Mouse (Mus musculus) embryonic facial prominence, embryonic 13.5 days (tissue): ENCODE results near the gene Arhgef25. TPM values are rescaled to one million over a fixed set of nuclear protein-coding genes. Genes with fewer than 3 reads are reported as not detected.

Source experiments
- ATAC-seq: fragments of 200-750 bp; cut with Nextera tagmentation; 2 replicates; pipeline ENCODE4 v1.8.0; 2017; ENCODE audit warnings: low read depth; ENCODE audit not compliant: insufficient number of reproducible peaks, insufficient read depth, low FRiP score, low TSS enrichment
- H3K27ac ChIP-seq: fragments of 300-500 bp; sonication (generic); 2 replicates; pipeline ENCODE4 v1.5.1; 2015; ENCODE audit warnings: moderate library complexity, mild to moderate bottlenecking, inconsistent platforms
- H3K27me3 ChIP-seq: fragments of 300-500 bp; sonication (generic); 2 replicates; pipeline ENCODE4 v1.6.1; 2015; ENCODE audit warnings: mild to moderate bottlenecking, inconsistent platforms
- H3K36me3 ChIP-seq: fragments of 300-500 bp; sonication (generic); 2 replicates; pipeline ENCODE4 v1.6.1; 2015; ENCODE audit warnings: mild to moderate bottlenecking, inconsistent platforms
- H3K4me1 ChIP-seq: fragments of 300-500 bp; sonication (generic); 2 replicates; pipeline ENCODE4 v1.6.1; 2015; ENCODE audit warnings: inconsistent platforms
- H3K4me2 ChIP-seq: fragments of 300-500 bp; sonication (generic); 2 replicates; pipeline ENCODE4 v1.6.1; 2015; ENCODE audit warnings: moderate library complexity, mild to moderate bottlenecking, inconsistent platforms
- H3K4me3 ChIP-seq: fragments of 300-500 bp; sonication (generic); 2 replicates; pipeline ENCODE4 v1.5.1; 2015; ENCODE audit warnings: mild to moderate bottlenecking, inconsistent platforms
- H3K9ac ChIP-seq: fragments of 300-500 bp; sonication (generic); 2 replicates; pipeline ENCODE4 v1.6.1; 2015; ENCODE audit warnings: mild to moderate bottlenecking, inconsistent platforms
- H3K9me3 ChIP-seq: fragments of 300-500 bp; sonication (generic); 2 replicates; pipeline ENCODE4 v1.6.1; 2016; ENCODE audit warnings: inconsistent platforms
- WGBS: fragments of 180-500 bp; shearing (Covaris S2); methylation state at CpG from one replicate; pipeline ENCODE4 v1.1.7; 2015; ENCODE audit warnings: mixed read lengths; 5-methylcytosine and 5-hydroxymethylcytosine counted together
- polyA plus RNA-seq: library from polyadenylated mRNA; unstranded; fragments of >200 nt; fragmentation: Nextera tagmentation; extraction: Ambion mirVana; gene quantifications from 2 replicates; pipeline ENCODE4 v1.2.1, GENCODE M21; 2015

Gene Arhgef25
- polyA plus RNA-seq, 1 experiment from 2014 or later: 117 TPM

DNA sequence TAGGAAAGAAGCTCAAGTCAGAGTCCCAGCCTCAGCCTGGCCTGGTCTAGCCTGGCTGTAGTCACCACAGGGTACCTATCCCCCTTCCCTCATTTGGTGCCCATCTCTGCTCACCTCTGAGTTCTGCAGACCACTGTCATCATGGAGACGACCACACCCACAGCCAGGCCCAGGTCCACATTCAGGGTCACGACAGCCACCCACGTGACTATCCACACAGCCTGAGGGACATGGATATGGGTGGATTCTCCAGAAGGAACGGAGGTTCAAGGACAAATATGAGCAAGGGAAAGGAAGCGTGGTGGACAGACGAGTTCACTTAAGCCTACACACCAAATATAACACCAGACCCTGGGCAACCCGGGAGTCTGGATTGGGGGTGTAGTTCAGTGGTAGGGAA, 15.7 kb downstream of the Arhgef25 start:
- Histone ChIP-seq H3K27ac (no peak overlapping the region), H3K4me1 (peaks cover 35% of the 10 kb centered on the region), H3K36me3 (no peaks in the 10 kb centered on the region), H3K4me2 (no peak overlapping the region), H3K27me3 (peaks cover 65% of the 10 kb centered on the region), H3K4me3 (no peak overlapping the region), H3K9ac (no peak overlapping the region), H3K9me3 (no peaks in the 10 kb centered on the region)
- WGBS: 87% methylated on average over 7 of the region's 7 CpGs
- ATAC-seq: no peak

DNA sequence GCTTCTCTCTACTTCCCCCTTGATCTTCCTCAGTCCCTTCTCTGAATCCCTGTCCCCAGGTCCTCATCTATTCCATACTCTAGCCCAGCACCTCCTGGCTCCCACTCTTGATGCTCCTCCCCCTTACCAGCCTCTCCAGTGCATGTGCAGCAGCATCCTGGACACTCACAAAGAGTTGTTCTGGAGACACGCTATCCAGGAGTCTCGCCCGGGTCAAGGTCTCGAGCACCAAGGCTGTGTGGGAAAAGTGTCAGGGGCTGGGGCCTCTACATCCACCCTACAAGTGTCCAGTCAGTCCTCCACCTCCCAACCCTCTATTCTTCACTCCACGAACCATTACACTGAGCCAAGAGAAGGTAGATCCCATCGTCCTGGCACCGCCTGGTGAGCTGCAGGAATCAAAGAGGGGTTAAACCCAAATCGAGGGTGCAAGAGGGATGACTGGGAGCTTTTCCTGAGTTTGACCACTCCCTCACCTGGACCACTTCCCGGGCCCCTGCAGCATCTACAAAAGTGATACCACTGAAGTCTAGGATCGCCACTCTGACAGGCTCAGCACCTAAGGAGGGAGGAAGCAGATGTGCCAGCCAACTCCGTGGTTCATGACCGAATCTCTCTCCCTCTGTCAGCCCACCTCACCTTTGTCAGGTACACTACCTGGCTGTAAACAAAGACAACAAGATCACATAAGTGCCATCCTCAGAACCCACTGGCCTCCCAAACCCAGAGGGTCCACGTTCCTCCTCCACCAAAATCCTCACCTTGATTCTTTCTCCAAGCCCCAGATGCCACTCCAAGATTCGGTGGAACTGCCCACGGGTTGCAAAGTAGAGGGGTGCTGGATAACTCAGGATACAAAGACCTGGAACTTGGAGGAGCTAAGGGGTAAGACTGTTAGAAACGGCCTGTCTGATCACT, 16.5 kb downstream of the Arhgef25 start:
- peaks cover 30% of the 10 kb centered on the region for H3K4me1 ChIP-seq
- H3K36me3 ChIP-seq: no peaks in the 10 kb centered on the region
- no peak for ATAC-seq
- no peaks in the 10 kb centered on the region for H3K9me3 ChIP-seq
- H3K27me3 ChIP-seq: peaks cover 65% of the 10 kb centered on the region
- no peak overlapping the region for H3K4me3 ChIP-seq
- H3K27ac ChIP-seq: no peak overlapping the region
- no peak overlapping the region for H3K9ac ChIP-seq
- WGBS: 83% methylated on average over 16 of the region's 16 CpGs
- no peak overlapping the region for H3K4me2 ChIP-seq

DNA sequence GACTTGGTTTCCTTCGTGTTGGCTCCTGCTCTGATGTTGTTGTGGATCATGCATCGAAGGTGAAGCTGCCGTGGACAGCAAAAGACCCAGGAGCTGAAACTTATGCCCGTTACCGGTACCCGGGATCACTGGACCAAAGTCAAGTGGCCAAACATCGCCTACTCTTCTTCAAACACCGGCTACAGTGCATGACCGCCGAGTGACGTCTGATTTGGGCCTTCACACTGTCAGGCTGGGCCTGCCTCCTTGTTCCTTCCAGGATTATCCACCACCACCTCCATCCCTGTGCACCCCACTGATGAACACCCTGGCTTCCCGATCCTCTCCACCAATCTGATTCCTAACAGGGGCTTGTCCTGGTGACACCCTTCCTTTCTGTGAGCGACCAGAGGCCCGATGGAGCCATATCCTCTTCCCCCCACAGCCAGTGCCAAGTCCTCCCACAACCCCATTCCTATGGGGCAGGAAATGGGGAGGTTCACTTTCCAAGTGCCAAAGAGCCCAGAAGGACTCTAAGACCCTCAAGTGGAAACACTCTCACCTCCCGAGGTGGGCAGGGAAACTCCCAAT, 18.2 kb downstream of the Arhgef25 start:
- Histone ChIP-seq H3K27me3 (peaks cover 63% of the 10 kb centered on the region), H3K4me2 (no peak overlapping the region), H3K36me3 (no peaks in the 10 kb centered on the region), H3K9me3 (no peaks in the 10 kb centered on the region), H3K27ac (no peak overlapping the region), H3K4me1 (peaks cover 25% of the 10 kb centered on the region), H3K9ac (no peak overlapping the region), H3K4me3 (no peak overlapping the region)
- ATAC-seq: no peak
- WGBS: 86% methylated on average over 15 of the region's 15 CpGs

DNA sequence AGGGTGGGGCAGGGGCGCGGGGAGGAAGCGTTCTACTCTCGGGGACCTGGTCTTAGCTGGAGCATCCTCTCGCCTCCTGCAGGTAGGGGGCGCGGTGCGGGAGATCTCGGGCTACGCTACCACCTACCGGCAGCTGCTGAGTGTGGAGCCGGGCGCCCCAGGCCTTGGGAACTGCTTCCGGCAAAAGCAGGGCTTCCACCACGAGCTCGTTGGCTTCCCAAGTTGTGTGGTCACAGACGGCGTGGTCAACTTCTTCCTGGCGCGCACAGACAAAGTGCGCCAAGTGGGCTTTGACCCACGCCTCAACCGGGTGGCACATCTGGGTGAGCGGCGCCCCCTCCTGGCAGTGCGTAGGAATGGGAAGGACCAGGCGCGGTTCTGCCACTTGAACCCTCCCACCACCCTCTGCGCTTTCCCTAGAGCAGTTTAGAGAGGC, 19.0 kb downstream of the Arhgef25 start:
- Histone ChIP-seq H3K27ac (no peak overlapping the region), H3K9me3 (no peaks in the 10 kb centered on the region), H3K4me3 (peak overlapping the region; percentile 44), H3K4me1 (peaks cover 31% of the 10 kb centered on the region), H3K9ac (peak overlapping the region; percentile 55), H3K4me2 (peak overlapping the region; percentile 75), H3K27me3 (peaks cover 63% of the 10 kb centered on the region), H3K36me3 (no peaks in the 10 kb centered on the region)
- WGBS: 0% methylated on average over 29 of the region's 29 CpGs
- ATAC-seq: peak; percentile 58; the same call in 1 of the 2 replicates

DNA sequence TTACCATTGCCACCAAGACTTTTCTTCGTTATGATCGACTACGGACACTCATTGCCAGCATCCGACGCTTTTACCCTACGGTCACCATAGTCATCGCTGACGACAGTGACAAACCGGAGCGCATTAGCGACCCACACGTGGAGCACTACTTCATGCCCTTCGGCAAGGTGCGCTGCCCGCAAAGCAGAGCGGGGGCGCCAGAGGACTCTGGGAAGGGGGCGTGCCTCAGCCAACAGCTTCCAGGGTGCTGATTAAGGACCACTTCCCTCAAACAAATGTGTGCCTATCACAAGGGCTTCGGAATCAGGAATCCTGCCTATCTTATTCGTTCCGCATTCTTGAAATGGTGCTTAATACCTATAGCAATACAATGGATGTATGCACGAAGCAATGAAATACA, 19.9 kb downstream of the Arhgef25 start:
- Histone ChIP-seq H3K4me3 (peak overlapping the region; percentile 44), H3K9me3 (no peaks in the 10 kb centered on the region), H3K27ac (no peak overlapping the region), H3K27me3 (peaks cover 72% of the 10 kb centered on the region), H3K36me3 (no peaks in the 10 kb centered on the region), H3K4me2 (peak overlapping the region; percentile 75), H3K4me1 (peaks cover 38% of the 10 kb centered on the region), H3K9ac (peak overlapping the region; percentile 55; the same call in 1 of the 2 replicates)
- ATAC-seq: no peak
- WGBS: 1% methylated on average over 22 of the region's 22 CpGs

DNA sequence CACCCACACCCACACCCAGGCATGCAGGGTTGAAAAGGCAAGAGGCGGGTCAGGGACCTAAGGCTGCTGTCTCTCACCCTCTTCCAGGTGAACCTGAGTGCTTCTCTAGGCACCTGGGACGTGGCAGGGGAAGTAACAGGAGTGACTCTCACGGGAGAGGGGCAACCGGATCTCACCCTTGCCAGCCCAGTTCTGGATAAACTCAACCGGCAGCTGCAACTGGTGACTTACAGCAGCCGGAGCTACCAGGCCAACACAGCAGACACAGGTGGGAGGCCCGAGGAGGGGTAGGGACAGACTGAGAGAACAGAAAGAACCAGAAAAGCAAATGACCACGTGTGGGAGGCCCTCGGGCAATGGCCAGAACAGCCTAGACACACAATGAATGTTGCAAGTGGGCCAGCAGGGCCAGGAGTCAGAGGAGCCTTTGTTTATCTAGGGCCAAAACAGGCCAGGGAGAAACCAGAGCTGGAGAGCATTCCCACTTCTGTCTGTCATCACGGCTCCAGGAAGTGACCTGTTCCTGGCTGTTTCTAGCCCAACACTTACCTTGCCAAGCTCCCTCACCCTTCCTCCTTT, 22.2 kb downstream of the Arhgef25 start:
- 22% methylated on average over 10 of the region's 10 CpGs for WGBS
- no peak for ATAC-seq
- H3K4me1 ChIP-seq: peaks cover 40% of the 10 kb centered on the region
- no peaks in the 10 kb centered on the region for H3K9me3 ChIP-seq
- no peak overlapping the region for H3K4me3 ChIP-seq
- H3K9ac ChIP-seq: no peak overlapping the region
- H3K36me3 ChIP-seq: no peaks in the 10 kb centered on the region
- no peak overlapping the region for H3K27ac ChIP-seq
- no peak overlapping the region for H3K4me2 ChIP-seq
- peaks cover 92% of the 10 kb centered on the region for H3K27me3 ChIP-seq

DNA sequence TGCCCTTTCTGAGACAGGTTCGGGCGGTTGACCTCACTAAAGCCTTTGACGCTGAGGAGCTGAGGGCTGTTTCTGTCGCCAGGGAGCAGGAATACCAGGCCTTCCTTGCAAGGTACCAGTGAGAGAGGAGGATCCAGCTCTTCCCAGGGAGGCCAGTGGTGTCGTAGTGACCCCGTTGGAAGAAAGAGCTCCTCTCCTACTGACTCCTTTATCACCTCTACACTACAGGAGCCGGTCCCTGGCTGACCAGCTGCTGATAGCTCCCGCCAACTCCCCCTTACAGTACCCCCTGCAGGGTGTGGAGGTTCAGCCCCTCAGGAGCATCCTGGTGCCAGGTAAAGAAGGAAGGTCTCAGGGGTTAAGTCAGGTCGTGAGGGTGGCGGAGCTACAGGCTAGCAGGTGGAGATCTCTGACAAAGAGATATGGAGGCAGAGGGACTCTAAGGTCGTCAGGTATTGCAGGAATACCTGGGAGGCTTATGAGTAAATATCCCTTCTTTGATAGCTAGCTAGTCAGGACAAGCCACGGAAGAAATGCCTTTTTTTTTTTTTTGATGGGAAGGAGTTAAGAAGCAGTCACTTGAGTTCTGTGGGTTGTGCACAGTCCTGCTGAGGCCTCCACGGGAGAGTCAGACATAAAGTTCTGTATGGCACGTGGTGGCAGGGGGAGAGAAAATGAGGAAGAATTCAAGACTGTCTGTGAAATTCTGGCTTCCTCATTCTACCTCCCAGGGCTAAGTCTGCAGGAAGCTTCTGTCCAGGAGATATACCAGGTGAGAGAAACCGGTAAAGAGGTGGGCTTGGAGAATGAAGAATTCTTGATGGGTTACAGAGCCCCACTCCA, 22.9 kb downstream of the Arhgef25 start:
- WGBS: 25% methylated on average over 15 of the region's 15 CpGs
- ATAC-seq: no peak
- Histone ChIP-seq H3K4me2 (peak overlapping the region; percentile 100), H3K27me3 (peaks cover 89% of the 10 kb centered on the region), H3K9ac (no peak overlapping the region), H3K9me3 (no peaks in the 10 kb centered on the region), H3K4me1 (peaks cover 40% of the 10 kb centered on the region), H3K36me3 (no peaks in the 10 kb centered on the region), H3K4me3 (peak overlapping the region; percentile 64), H3K27ac (no peak overlapping the region)

DNA sequence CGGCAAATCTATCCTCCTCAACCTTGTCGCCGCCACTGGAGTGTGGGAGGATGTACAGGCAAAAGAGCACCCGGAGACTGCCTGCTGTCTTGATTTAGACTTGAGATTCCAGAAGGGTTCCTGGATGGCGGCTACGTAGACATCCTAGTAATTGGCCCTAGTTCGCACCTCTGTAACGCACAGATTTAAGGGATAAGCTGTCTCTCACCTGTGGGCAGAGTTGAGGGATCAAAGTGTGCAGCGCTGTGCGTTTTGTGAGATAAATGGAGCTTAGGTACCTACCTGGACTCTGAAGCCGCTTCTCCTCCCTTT, 23.5 kb downstream of the Arhgef25 start:
- H3K4me1 ChIP-seq: peaks cover 40% of the 10 kb centered on the region
- WGBS: 3% methylated on average over 11 of the region's 11 CpGs

DNA sequence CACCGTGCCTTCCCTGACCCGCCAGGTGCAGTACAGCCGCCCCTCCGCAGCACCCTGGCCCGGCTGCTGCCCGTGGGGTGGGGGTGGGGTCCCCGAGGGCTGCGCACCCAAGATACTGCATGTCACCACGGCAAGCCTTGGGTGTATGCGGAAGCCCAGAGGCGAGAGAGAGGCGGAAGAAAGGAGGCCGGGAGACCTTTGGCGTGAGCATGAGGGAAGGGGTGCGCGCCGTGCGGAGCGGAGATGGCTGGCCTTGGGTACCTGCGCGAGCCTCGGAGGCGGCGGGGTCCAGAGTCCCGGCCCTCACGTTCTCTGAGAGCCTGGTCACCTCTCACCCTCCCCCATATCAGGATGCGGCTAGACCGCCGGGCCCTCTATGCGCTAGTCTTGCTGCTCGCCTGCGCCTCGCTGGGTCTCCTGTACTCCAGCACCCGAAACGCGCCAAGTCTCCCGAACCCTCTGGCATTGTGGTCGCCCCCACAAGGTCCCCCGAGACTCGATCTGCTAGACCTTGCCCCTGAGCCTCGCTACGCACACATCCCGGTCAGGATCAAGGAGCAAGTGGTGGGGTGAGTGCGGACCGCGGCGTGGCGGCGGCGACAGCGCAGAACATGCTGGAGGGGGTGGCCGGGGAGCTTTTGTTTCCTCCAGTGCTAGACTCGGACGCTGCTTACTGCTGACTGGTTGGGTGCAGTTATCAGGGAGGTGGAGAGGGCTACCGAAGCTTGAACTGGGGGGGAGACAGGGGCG, 24.1 kb downstream of the Arhgef25 start:
- Histone ChIP-seq H3K9me3 (no peaks in the 10 kb centered on the region), H3K36me3 (no peaks in the 10 kb centered on the region), H3K4me2 (peak overlapping the region; percentile 100), H3K27ac (no peak overlapping the region), H3K4me3 (peak overlapping the region; percentile 64), H3K4me1 (peaks cover 36% of the 10 kb centered on the region), H3K27me3 (peaks cover 77% of the 10 kb centered on the region), H3K9ac (peak overlapping the region; percentile 79)
- ATAC-seq: peak; percentile 26; the same call in 1 of the 2 replicates
- under 1% methylated on average over 55 of the region's 56 CpGs for WGBS

More for the DNA sequence above, 23.5 kb downstream of the Arhgef25 start:
- H3K9me3 ChIP-seq: no peaks in the 10 kb centered on the region
- no peaks in the 10 kb centered on the region for H3K36me3 ChIP-seq
- H3K27ac ChIP-seq: no peak overlapping the region
- peak overlapping the region; percentile 64 for H3K4me3 ChIP-seq
- H3K4me2 ChIP-seq: peak overlapping the region; percentile 100
- H3K9ac ChIP-seq: peak overlapping the region; percentile 79; the same call in 1 of the 2 replicates
- H3K27me3 ChIP-seq: peaks cover 83% of the 10 kb centered on the region
- ATAC-seq: no peak

DNA sequence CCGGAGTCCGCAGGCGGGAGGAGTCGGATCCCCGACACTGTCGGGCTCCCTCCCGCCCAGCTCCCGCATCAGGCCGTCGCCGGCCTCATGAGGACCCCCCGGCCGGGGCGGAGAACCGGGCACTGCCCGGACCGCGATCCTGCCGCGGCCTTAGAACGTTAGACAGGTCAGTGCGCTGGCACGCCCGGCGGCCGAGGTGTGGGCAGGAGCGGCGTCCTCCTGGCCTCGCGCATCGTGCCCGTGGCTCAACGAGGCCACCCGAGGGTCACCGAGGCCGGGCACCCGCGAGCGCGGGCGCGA, 24.6 kb downstream of the Arhgef25 start:
- no peak overlapping the region for H3K27ac ChIP-seq
- peak overlapping the region; percentile 79 for H3K9ac ChIP-seq
- WGBS: under 1% methylated on average over 42 of the region's 42 CpGs
- no peaks in the 10 kb centered on the region for H3K9me3 ChIP-seq
- ATAC-seq: peak; percentile 69
- H3K27me3 ChIP-seq: peaks cover 72% of the 10 kb centered on the region
- peak overlapping the region; percentile 64 for H3K4me3 ChIP-seq
- H3K4me2 ChIP-seq: peak overlapping the region; percentile 100
- no peaks in the 10 kb centered on the region for H3K36me3 ChIP-seq
- peaks cover 32% of the 10 kb centered on the region for H3K4me1 ChIP-seq
